Mouse (Mus musculus) heart, adult 2 months (tissue): ENCODE measurements around the gene Per3.

Source experiments
- CTCF ChIP-seq: fragments of 200-600 bp; IDR thresholded peaks from 2 replicates; pipeline ENCODE4 v1.8.1; 2022; ENCODE audit warnings: antibody characterized with exemption, mild to moderate bottlenecking, moderate library complexity
- POLR2A ChIP-seq: fragments of 200-500 bp; IDR thresholded peaks from 2 replicates; pipeline ENCODE4 v1.6.1; 2011; ENCODE audit warnings: mild to moderate bottlenecking, low read depth, low read length, control low read depth; ENCODE audit not compliant: insufficient read depth

- TF ChIP-seq POLR2A, result peak; percentile 75
- no peak for TF ChIP-seq CTCF
Measured at GRCm38 (mm10) chr4:151043281-151043680, 1.2 kb downstream of the Per3 start.
